Mouse (Mus musculus): ENCODE measurements around the gene Twnk. TPM values are rescaled to one million over a fixed set of nuclear protein-coding genes. Genes with fewer than 3 reads are reported as not detected.
A peak's percentile ranks its signal among the peaks of the same experiment; 100 is the strongest.

Twnk gene
- 10 to 100 TPM; 21.5 to 22.0 TPM for total RNA-seq (2021)
- long read RNA-seq, experiment 1, transcript Twnk-201 (5 exons, 3,488 nt), result major isoform, 29 of 42 reads
- long read RNA-seq, experiment 1, partial matches to known transcripts, result 7 of 42 reads
- long read RNA-seq, experiment 1, other reads (novel, unspliced or antisense), result 3 of 42 reads
- long read RNA-seq, experiment 2, transcript Twnk-201 (5 exons, 3,488 nt), result major isoform, 25 of 42 reads
- long read RNA-seq, experiment 2, partial matches to known transcripts, result 16 of 42 reads
- long read RNA-seq, experiment 2, other reads (novel, unspliced or antisense), result 1 of 42 reads

DNA sequence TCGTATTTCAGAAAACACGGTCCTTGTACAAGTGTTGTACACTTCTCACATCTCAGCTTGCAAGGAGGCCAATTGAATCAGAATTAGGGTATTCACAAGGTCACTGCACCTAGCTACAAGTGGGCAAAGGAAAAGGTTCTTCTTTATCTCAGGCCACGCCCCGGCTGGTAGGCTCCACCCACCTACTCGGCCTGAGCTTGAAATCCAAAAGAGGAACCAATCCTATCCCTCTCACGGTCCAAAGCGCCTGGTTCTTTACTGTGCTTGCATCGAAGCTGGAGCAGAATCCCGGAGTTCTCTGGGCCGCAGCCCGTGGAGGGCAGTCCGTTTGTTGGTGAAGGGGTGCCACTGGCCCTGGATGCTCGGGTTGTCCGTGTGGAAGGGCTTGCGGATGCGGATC is at the start of gene Twnk:
TSS of gene Twnk (plus strand) at position 220 of the 400 bp plus-strand sequence.
- DNase-seq, result peak; percentile 33 to 53
- intact Hi-C loops (cut with DNase I), result no loop called here

DNA sequence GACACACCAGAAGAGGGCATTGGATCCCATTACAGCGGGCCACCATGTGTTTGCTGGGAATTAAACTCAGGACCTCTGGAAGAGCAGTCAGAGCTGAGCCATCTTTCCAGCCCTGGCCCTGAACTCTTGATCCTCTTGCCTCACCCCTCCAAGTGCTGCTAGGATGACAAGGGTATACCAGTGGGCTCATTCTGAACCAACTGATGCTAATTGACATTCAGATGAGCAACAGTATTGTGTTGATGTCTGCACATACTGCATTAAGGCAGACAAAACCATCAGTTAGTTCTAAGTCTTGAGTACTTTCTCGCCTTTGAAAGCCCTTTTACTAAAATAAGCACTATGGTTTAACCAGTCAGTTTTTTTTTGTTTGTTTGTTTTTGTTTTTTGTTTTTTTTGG is 45.8 kb upstream of the Twnk start:
- intact Hi-C loops (cut with DNase I), result no loop called here
- no peak for DNase-seq

DNA sequence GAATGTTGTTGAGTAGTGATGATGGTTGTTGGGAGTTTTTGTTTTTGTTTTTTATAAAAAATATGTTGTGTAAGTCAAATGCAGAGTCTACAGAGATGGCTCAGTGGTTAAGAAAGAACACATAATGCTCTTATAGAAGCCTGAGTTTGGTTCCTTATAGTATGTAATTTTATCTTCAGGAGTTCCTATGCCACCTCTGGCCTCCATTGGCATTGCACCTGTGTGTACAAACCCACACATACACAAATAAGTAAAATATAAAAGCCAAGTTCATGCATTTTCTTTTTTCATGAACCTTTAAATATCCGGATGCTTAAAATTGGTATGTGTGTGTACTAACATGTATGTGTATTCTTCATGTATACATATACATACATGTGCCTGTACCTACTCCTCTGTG is 39.5 kb upstream of the Twnk start:
- intact Hi-C loops (cut with DNase I), result no loop called here
- DNase-seq, result no peak

DNA sequence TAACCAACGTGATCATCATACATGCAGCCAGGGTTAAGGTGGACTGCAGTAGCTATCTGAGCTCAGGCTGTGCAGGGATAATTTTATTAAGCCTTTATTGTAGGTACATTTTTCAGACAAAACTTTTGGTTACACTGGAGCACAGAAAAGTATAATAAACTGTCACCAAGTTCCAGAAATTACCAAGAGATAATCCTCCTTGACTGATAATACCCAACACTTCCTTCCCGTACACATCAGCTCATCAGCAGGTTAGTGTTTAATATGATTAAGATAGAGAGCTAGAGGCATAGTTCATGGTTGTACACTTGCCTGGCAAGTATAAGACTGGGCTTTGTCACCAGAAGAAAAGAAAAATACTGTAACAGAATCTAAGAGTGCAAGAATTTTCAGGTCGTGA is 37.1 kb upstream of the Twnk start:
- intact Hi-C loops (cut with DNase I), result no loop called here
- no peak for DNase-seq

DNA sequence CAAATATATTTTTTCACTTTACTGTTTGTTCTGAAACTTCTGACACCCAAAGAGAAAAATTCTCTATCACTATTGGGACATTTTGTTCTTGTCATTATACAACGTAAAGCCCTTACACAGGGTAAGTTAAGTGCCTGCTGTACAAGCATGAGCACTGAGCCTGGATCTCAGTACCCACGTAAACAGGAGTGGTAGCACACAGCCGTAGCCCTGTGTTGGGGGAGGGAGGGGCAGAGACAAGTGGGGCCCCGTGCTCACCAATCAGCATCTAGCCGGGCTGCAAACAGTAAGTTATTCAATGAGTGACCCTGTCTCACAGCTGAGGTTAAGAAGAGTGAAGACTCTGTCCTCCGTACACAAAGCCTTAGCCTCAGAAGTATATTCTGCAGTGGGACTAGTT is 28.8 kb upstream of the Twnk start:
- no peak for DNase-seq
- intact Hi-C loops (cut with DNase I), result loop anchor here (5.0 kb wide), 1 partner anchor 34 kb away; no protein-coding TSS in a partner anchor

DNA sequence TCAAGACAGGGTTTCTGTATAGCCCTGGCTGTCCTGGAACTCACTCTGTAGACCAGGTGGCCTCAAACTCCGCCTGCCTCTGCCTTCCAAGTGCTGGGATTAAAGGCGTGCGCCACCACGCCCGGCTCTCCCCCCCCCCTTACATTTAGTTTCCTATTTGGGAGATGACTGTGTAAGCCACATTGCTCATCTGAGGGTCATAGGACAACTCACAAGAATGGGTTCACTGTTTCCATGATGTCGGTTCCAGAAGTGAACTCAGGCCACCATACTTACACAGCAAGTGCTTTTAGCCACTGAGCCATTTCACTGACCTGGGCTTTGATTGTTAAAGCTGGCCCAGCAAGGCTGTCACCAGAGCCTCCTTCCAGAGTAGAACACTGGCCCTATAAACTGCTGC is 28.3 kb upstream of the Twnk start:
- intact Hi-C loops (cut with DNase I), result loop anchor here (5.0 kb wide), 1 partner anchor 35 kb away; no protein-coding TSS in a partner anchor
- no peak for DNase-seq

DNA sequence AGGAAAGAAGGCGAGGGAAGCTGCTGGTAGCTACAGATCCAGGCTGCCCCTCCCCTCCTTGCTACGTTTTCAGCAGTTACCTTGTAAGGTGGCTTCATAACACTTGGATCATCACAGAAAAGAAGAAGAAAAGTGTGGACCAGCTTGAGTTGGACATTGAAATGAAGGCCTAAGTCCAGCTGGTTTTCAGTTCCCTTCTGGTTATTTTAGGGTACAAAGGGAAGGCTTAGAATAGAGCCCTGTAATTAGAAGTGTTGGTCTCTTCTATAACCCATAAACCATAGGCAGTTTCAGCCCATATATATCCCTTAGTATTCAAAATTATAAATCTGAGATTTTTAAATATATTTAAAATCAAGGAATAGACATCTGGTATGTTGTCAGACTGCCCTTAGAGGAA is 24.7 kb upstream of the Twnk start:
- intact Hi-C loops (cut with DNase I), result no loop called here
- no peak for DNase-seq

DNA sequence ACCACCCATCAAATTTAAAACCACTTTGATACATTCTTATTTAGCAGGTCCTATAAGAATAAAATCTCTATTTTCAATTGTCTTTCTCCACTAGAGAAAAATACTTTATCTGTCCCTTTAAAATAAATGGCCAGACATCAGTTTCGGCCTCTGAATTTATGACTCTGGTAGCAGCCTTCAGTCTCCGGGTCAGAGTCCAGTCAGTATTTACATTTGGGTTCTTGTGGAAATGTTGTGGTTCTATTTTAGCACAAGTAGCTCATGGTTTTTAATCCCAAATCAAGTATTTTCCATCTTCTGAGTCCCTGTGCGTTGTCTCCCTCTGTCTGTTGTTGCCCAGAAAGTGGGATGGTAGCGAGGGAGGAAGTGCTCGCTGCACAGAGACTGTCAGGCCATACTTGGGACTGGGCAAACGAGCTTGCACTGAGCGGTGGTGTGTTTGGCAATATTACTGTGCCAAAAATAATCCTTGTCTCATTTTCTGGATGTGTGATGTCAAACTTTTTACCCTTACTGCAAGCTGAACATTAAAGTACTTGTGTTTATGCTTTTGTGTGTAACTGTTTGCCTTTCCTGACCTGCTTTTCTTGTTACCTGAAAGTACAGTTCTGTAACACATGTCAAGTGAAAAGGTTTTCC is 22.9 kb upstream of the Twnk start:
- no peak for DNase-seq
- intact Hi-C loops (cut with DNase I), result no loop called here

DNA sequence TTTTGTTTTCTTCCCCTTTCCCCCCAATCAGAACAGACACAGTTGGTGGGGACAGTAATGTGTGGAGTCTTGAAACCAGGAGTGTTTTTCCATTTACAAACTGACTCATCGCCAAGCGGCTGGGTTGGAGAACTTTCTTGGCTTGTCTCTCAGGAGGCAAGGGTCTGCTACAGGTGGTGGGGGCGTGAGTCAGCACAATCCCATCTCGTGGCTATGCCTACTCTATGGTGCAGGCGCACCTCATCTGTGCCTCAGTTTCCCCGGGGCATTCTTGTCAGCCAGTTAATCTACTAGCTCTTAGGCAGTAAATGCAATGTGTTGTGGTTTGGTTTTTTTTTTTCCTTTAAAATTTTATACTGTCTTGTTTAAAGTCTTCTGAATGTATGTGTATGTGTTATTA is 22.1 kb upstream of the Twnk start:
- no peak for DNase-seq
- intact Hi-C loops (cut with DNase I), result no loop called here

DNA sequence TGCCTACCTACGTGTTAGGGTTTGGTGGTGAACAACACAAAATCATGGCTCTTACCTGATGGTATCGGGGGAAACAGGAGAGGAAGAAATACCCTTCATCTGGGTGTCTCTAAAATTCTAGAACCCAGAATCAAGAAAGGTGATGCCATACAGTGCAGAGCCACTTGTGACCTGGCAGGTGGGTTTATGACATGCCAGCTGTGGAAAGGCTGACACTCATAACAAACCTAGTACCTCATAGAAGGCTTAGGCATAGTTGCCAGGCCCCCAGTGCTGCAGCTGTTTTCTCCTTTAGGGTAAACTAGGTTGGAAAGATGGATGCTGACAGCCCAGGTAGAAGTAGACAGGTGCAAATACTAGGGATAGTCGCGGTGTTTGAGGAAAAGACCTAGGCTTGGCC is 21.0 kb upstream of the Twnk start:
- intact Hi-C loops (cut with DNase I), result no loop called here
- no peak for DNase-seq

DNA sequence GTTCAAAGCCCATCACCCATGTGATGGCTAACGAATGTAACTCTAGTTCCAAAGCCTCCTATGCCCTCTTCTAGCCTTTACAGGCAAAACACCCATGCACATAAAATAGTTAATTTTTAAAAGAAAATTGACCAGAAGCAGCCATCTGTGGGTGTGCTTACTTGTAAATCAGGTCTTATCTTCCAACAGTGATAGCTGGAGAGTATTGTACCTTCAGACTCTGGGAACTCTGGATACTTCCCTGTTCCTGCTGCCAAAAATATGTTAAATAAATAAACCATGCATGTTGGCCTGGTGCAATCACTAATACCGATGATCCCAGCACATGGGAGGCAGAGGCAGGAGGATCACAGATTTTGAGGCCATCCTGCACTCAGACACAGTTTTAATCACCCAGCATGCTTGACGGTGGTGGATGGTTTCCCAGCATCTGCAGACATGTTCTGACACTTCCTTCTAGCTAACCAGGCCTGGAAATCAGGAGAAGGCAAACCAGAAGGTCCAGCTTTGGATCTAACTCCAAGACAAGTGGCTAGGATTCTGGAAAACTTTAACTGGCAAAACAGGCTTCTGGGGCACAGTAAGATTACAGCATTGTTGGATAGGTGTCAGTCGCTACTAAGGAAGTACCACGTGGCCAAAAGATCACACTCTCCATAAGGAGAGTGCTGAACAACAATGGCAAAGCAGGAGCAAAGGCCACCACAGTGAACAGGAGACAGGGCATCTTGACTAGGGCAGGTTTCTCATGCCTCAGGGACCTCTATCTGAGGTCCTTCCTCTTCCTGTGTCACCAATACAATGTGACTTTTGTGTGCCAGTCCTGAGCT is 20.1 kb upstream of the Twnk start:
- no peak for DNase-seq
- intact Hi-C loops (cut with DNase I), result no loop called here

DNA sequence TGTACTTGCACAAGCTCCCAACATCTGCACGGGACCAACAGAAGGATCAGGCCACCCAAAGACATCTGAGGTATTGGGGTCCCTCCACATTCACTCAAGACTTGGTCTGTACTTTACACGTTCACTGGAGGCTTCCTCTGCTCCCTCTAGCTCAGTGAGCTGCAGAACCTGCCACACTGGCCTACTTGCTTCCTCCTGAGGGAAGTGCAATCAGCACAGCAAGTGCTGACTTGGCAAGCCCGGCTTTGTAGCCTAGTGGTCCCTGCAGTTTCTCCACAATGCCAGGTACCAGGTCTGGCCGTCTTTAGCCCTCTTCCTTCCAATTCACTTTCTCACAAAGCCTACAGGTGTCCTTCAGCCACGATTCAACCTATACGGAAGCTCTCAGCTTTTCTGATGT is 18.5 kb upstream of the Twnk start:
- intact Hi-C loops (cut with DNase I), result no loop called here

DNA sequence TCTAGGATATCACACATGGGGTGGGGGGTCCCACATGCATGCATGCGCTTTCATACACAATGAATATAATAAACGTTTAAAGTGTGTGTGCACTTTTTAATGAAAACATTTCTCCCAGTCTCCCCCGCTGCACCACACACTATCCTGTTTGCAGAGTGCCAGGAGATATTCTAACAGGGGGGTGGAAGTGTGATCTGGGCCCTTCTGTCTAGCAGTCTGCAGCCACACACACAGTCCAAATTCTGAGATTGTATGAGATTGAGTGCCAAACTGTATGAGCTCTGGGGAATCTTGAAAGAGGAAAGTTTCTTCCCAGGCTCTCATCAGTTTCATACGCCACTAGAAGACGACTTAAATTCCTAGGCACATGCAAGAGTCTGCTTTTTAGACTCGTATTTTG is 17.6 kb upstream of the Twnk start:
- intact Hi-C loops (cut with DNase I), result no loop called here

More for the DNA sequence above, 18.5 kb upstream of the Twnk start:
- no peak for DNase-seq

DNA sequence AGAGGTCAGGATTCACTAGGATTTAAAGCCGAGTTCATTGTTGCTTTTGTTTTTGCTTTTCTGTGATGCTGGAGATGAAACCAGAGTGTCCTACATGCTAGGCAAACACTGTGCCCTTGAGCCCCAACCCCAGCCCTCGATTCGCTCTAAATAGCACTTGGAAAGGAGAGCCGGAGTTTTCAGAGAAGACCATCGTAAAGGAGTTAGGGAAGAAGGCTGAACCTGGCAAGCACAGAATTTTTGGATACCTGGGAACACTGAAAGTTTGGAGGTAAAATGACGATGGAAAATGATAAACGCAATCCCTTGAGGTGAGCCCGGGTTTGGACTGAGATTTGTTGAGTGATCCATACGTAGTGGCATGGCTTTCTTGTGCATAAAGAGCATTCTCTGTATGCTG is 17.1 kb upstream of the Twnk start:
- no peak for DNase-seq
- intact Hi-C loops (cut with DNase I), result no loop called here

More for the DNA sequence above, 17.6 kb upstream of the Twnk start:
- no peak for DNase-seq

DNA sequence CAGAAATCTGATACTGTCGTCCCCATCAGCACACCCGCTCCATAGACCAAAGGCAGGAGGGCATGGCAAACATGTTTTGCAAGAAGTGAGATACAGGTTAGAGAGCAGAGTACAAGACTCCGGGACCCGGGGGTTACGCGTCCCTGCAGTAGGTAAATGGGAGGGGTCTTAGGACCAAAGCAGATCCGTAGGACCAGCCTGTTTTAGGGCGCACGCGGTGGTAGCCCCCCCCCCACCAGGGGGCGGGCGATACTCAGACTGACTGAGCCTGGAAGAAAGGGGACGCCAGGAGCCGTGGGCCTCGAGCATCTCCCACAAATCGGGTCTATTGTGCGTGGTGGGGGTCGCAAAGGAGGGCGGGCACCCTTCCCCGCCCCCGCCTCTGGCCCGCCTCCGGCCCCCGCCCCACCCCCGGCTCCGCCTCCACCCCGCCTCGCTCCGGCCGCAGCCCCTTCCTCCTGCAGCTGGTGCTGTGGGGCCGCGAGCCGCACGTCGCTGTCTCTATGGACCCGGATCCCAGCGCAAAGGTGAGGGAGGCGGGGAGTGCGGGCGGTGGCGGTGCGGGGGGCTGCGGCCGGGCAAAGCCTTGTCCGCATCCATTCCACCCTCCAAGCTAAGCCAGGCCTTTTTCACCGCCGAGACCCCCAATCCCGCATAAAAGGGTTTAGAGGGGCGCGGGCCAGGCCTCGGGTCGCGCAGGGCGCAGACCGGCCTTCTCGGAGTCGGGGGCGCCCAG is 16.5 kb upstream of the Twnk start, which contains the start of gene Sema4g:
TSS of gene Sema4g (plus strand) at position 271 of the 736 bp plus-strand sequence.
- DNase-seq, result peak; percentile 30 to 50
- intact Hi-C loops (cut with DNase I), result loop anchor here (1.0 kb wide), 1 partner anchor 42 kb away; no protein-coding TSS in a partner anchor

DNA sequence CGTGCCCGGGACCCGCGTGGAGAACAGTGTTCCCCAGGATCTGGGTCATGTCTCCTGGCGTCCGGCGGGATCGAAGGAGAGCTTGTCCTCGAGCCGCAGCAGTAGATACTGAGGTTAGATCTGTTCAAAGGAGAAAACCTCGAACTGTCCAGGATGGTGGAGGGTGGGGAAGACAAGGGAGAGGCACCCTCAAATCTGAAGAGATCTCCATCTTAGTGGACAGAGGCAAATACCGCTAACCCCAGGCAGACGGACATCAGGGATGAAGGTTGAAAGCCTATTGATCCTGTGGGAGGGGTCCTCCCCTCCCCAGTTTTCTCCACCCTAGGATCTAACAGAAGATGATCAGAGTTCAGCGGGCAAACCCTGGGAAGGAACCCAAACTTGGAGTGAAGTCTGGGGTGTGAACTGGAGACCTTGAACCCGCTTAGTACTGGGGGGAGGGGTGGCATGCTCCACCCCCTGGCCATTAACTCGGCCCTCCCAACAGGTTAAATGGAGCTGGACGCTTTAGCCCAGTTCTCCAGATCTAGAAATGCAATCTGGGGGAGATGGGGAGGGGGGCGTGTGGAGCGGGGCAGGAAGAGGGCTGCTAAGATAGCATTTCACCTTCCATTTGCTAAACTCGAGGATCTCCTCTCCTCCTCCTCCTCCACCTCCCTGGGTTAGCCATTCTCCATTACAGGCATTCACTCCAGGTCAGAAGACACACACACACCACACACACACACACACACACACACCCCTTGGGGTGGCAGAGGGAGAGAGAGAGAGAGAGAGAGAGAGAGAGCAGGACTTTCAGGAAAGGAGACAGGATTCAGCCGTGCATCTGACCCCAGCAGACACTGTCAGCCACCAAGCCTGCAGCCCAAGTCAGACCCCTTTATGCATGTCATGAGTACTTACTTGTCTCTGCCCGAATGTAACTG is 15.6 kb upstream of the Twnk start:
- intact Hi-C loops (cut with DNase I), result loop anchor here (1.0 kb wide), 1 partner anchor 41 kb away; no protein-coding TSS in a partner anchor
- no peak for DNase-seq

DNA sequence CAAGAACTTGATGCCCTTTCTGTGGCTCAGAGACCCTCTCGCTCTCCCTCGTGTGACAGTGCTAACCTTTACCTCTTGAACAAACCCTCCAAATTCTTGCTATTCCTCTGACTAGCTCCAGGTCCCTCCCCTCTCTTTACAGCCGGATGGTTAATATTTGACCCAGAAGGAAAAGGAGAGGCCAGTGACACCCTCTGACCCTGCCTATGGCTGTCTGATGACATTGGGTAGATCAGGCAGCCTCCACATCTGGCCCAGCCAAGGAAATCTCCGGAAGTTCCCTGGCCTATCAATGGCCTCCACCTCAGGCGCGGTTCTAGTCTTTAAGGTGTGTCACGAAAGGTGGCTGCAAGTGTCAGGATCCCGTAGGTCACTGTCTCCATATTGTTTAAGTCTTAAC is 14.4 kb upstream of the Twnk start:
- intact Hi-C loops (cut with DNase I), result no loop called here
- no peak for DNase-seq

DNA sequence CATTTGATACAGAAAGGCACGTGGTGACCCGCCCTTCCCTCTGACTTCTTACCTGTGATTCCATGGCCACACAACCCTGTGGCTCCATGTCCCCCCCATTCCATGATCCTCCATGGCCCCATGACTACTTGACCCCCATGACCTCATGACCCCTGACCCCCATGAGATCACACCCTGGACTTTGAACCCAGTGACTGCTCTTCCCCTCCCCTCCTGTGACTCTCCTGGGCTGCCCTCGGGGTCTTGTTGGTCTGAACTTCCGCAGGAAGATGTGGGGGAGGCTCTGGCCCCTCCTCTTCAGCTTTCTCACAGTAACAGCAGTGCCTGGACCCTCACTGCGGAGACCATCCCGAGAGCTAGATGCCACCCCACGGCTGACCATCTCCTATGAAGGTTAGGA is 13.2 kb upstream of the Twnk start:
- DNase-seq, result no peak
- intact Hi-C loops (cut with DNase I), result no loop called here

DNA sequence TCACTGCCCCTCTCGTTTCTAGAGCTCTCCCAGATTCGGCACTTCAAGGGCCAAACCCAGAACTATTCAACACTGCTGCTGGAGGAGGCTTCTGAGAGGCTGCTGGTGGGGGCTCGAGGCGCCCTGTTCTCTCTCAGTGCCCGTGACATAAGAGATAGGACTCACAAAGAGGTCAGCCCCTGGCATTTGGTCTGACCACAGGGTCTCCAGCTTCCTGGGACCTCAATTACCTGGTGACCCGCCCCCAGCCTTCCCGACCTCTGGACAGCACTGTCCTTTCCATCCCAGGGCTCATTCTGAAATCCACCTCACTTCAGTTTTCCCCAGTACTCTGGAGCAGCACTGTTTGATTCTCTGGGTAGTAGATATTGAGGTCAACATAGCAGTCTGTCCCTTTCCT is 12.8 kb upstream of the Twnk start:
- DNase-seq, result no peak
- intact Hi-C loops (cut with DNase I), result no loop called here
